Mouse (Mus musculus) embryonic fibroblast, embryonic 13.5 days (primary cell): ENCODE data around the gene Arg1. TPM values are rescaled to one million over a fixed set of nuclear protein-coding genes. Genes with fewer than 3 reads are reported as not detected.

Experiments
- H3K27ac ChIP-seq: 2 replicates; pipeline ENCODE4 v1.5.1; 2012; ENCODE audit warnings: low read length, control low read depth, inconsistent platforms; ENCODE audit not compliant: insufficient read depth
- H3K4me1 ChIP-seq: 2 replicates; pipeline ENCODE4 v1.6.1; 2011; ENCODE audit warnings: low read length; ENCODE audit not compliant: control insufficient read depth, insufficient read depth
- H3K4me3 ChIP-seq: 2 replicates; pipeline ENCODE4 v1.5.1; 2011; ENCODE audit warnings: mild to moderate bottlenecking, control low read depth, low read length; ENCODE audit not compliant: insufficient read depth
- CTCF ChIP-seq: IDR thresholded peaks from 2 replicates; pipeline ENCODE4 v1.5.1; 2011; ENCODE audit warnings: mild to moderate bottlenecking, control low read depth, low read length, moderate library complexity, borderline replicate concordance; ENCODE audit not compliant: insufficient read depth
- POLR2A ChIP-seq: IDR thresholded peaks from 2 replicates; pipeline ENCODE4 v1.6.1; 2011; ENCODE audit warnings: low read depth, mild to moderate bottlenecking, control low read depth, low read length, moderate library complexity
- polyA plus RNA-seq: library from polyadenylated mRNA; stranded (reverse); fragments of >200 nt; gene quantifications from 2 replicates; pipeline ENCODE4 v1.2.4, GENCODE M21; 2011; ENCODE audit warnings: low read depth; ENCODE audit not compliant: missing spikeins, insufficient read length

The Arg1 gene
- not detected in 2 replicates for polyA plus RNA-seq

DNA sequence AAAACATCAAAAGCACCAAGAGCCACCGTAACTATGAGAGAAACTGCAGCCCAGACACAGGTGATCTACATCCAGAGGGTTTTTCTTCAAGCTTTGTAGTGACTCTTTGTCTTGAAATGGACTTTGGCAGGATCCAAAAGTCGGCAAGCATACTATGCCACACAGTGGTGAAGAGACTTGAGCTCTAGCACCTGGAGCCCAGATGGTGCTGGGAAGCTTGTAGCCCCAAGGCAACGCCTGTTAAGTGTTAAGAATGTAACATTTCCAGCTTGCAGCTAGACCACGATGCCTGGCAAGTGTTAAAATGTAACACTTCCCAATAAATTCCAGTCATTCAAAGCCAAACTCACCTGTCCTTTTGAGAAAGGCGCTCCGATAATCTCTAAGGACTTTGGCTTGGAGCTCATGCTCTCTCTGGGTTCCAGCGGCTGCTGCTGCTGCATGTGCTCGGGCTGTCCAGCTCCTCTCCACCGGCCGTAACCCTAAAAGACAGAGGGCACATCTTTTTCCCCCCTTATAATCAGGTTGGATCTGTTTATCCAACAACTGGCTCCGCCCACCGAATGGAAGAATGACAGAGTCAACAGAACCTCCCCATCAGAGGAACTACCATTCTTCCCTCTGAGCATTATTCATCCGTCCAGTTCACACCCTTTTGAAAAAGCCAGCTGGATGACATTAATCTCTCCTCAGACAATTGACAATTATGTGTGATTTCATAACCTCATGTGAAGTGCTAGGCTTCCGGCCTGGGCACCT lies at the start of gene Arg1:
Gene Arg1, minus strand, starts transcription at position 523 of the 759 bp plus-strand sequence.
- Histone ChIP-seq H3K27ac (no peak within 1 kb of the TSS), H3K4me1 (peaks cover 13% of the 10 kb centered on the region), H3K4me3 (no peak within 1 kb of the TSS)
- TF ChIP-seq CTCF (no peak), POLR2A (no peak)

DNA sequence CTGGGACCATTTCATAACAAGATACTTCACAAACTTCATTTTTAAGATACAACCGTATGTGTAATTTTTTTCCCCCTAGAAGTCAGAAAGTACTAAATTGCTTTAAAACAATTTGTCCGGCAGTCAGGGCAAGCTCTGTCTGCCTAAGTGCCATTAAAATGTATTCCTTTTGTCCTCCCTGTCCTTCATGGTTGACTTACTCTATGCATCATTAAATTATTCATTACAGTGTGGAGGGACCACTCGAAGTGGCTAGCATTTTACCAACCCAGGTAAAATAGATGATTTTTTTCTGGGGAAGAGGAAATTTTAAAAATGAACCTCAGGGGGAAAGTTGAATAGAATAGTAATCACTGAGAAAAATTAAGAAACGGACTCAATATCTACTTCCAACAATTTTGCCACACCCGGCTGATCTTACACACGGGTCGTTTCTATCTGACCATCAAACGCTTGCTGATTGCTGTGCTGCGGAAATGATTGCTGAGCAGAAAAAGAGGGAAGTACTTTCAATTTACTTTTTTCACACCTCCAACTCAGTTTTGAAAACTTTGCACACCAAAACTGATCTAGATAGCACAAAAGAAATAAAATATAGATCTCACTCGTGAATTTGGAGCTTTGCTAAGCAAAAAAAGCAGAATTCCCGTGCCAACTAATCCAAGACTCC lies 46.7 kb upstream of the Arg1 start:
- Histone ChIP-seq H3K27ac (peak overlapping the region; percentile 54), H3K4me1 (peaks cover 8% of the 10 kb centered on the region), H3K4me3 (no peak overlapping the region)
- no peak for TF ChIP-seq POLR2A
- TF ChIP-seq CTCF, result no peak

DNA sequence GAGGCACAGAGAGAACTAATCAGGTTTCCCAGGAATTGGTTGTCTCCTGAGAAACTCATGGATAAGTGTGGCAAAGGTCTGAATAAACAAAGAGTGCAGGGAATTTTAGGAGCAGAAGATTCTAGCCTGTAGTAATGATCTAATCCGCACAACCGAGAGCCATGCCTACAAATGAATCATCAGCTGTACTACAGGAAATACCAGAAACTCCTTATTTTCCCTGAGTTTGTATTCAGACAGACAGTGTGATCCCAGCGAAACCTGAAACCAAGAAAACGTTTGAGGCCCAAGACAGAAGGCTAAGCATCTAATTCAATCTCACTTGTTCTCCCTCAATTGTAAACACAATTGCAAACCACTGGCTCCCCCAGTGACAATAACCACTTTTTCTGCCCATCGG lies 46.1 kb upstream of the Arg1 start:
- no peak for TF ChIP-seq POLR2A
- TF ChIP-seq CTCF, result no peak
- Histone ChIP-seq H3K4me1 (peaks cover 8% of the 10 kb centered on the region), H3K4me3 (no peak overlapping the region), H3K27ac (peak overlapping the region; percentile 54)

DNA sequence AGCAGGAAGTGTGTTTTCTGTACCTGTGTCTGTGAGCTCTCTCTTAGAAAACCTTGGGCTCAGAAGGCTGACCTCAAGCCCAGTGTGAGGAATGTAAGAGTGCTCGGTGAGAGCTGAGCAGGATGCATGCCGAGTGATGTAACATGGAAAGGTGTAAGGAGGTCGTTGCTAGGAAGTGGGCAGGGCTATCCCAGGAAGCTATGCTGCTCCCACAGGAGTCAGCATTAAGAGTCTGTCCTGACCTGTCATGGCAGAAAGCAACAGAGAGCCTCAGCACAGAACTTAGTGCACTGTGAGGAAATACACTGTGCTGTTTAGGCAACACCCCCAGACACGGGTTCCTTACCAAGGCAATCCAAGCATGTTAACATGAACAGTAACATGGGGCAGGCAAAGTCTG lies 45.6 kb upstream of the Arg1 start:
- peak overlapping the region; percentile 54 for H3K27ac ChIP-seq
- H3K4me1 ChIP-seq, result peaks cover 8% of the 10 kb centered on the region
- TF ChIP-seq POLR2A (no peak), CTCF (no peak)
- H3K4me3 ChIP-seq, result no peak overlapping the region

DNA sequence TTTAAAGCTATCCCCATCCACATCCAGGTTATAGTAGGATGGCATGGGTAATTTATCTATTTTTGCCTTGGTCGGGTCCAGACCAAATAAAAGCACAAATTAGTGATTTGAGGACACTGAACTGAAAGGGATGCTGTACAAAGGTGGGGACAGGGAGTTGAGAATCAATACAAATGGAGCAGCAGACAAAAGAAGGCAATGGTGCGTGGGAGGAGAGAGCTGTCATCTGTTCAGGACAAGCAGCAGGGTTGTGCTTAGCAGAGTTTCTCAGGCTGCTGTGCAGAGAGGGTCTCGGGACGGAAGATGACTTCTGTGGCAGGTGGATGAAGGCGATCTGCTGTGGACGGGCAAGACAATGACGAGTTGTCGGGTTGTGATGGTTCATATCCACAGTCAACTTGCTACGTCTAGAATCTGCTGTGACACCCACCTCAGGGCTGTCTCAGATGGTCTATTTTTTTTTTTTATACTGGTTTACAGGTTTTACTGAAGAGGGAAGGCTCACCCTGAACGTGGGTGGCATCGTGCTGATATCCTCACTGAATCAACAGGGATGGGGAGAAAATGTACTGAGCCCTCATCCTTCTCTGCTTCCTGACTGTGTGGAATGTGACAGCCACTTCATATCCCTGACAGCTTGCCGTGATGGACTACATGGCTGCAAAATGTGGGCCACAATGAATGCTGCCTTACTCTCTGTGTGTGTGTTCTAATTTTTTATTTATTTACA lies 38.7 kb upstream of the Arg1 start:
- no peak for TF ChIP-seq CTCF
- no peak for TF ChIP-seq POLR2A
- Histone ChIP-seq H3K4me1 (no peaks in the 10 kb centered on the region), H3K4me3 (no peak overlapping the region), H3K27ac (no peak overlapping the region)

DNA sequence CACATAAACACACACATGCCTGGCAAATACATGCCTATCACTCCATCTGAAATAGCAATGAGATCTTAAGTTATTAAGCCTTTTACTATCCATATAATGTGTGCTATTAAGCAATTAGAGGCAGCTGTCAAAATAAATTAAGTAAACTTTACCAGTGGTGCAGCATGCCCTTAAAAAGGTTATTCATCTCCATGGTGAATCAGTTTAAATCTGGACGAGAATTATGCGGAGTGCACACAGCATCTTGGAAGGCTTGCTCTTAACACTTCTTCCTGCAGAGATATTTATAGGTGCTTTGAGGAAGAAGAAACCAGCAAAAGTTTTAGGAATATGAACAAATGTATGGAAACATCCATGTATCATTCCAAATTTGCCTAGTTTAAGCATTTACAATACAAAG lies 34.6 kb upstream of the Arg1 start:
- Histone ChIP-seq H3K27ac (no peak overlapping the region), H3K4me1 (no peaks in the 10 kb centered on the region), H3K4me3 (no peak overlapping the region)
- TF ChIP-seq POLR2A (no peak), CTCF (no peak)

DNA sequence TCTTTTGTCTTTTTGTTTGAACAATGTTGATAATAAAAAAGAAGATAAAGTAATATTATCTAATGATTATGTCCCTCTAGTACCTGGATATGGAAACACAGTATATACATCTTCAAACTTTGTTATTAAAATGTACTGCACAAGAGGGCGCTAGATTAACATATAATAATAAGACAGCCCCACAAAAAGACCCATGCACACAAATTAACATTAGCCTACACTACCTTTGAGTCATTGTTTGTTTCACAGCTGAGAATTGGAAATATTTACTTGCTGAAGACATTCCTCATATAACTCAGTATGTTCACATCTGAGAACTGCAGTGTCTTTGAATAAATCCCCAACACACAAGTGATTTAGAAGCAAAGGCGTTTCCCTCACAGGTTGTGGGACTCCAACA lies 33.8 kb upstream of the Arg1 start:
- H3K4me3 ChIP-seq, result no peak overlapping the region
- H3K27ac ChIP-seq, result no peak overlapping the region
- H3K4me1 ChIP-seq, result no peaks in the 10 kb centered on the region
- TF ChIP-seq CTCF (no peak), POLR2A (no peak)

DNA sequence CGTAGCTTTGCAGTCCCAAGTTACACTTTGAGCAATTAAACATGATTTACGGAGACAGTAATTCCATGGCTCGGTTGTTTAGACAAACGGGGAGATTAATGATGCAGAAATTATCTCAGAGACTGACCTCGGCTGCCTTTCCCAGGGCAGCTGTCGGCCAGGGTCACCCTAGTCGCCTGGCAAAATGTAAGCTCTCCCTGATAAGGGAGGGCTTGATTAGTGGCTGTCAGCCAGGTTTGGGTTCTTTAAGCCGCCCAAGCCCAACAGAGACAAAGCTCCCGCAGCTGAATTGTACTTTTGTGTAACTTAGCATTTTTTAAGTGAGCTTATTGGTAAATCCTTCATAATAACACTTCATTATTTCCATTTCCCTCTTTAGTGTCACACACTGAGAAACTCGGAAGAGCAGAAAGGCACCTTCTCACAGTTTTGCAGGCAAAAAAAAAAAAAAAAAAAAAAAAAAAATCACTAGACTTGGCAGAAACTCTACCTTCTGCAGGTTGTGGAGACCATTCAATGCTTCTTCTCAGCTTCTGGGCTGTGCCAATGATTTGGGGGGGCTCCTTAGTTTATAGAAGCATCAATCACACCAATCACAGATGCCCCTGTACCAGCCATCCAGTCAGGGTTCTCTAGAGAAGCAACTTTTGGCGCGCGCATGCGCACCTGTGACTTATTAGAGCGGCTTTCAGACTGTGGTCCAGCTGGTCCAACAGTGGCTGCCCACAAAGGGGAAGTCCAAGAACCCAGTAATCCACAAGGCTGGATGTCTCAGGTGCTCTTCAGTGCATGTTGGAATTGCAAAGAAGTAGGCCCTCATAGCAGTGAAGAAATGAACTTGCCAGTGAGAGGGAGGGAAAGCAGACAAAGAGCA lies 32.0 kb upstream of the Arg1 start:
- TF ChIP-seq CTCF (no peak), POLR2A (no peak)
- Histone ChIP-seq H3K4me1 (no peaks in the 10 kb centered on the region), H3K4me3 (no peak overlapping the region), H3K27ac (no peak overlapping the region)
